Mouse (Mus musculus): Measurements from ENCODE around the gene Rap1gap. TPM values are rescaled to one million over a fixed set of nuclear protein-coding genes. Genes with fewer than 3 reads are reported as not detected.

The Rap1gap gene
- total RNA-seq, 2 experiments from 2014 or later: 8.0 to 9.4 TPM

DNA sequence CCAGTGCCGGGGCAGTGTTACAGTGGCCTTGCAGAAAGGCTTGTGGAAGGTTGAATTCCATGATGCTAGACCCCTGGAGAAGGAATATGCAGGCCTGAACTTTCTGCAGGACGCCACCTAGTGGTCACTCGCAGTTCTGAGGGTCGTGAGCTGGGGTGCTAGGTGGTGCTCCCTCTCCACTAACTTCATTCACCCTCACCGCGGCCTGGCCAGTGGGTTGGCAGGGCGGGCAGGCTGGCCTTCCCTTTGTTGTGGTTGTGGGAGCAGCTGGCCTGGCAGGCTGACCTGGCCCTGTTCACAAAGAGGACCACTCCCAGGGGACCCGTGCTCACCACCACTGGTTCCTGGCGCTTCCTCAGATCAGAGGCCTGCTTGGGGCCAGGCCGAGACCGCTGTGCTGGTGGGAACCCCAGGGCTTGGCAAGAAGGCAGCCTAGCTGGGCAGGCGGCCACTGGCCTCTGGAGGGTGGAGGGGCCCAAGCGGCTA lies 80.0 kb downstream of the Rap1gap start:
- DNase-seq: peak; percentile 52

DNA sequence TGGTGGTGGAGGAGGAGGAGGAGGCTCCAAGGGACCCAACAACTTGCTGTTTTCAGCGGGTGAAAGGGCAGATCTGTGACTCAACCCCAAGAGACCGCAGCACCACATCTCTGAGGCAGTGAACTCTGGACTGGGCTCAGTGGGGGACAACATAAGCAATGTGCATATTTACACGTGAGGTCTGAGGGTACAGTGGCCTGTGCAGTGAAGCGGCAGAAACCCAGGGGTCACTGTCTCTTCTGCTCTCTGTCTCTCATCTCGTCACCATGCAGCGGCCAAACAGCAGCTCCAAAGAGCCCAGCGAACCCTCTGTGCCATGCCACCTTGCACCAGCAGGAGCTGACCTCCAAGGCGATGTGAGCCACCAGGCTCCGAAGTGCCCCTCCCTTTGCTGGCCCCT lies 82.6 kb downstream of the Rap1gap start:
- no peak for DNase-seq

DNA sequence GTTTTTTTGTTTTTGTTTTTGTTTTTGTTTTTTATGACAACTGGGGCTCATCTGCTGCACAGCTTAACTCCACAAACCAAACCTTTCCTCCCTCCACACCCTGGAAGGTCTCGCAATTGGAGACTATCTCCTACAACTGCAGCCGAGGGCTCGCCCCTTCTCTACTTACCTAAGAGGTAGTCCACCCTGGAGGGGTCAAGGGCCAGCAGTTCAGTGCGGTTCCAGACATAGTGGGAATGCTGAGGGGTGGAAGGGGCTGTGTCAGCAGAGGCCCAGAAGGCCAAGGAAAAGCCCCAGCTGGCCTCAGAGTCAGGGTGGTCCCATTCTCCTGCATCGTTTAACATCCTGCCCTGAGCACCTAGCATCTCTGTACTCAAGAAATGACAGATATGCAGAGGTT lies 83.1 kb downstream of the Rap1gap start:
- no peak for DNase-seq

DNA sequence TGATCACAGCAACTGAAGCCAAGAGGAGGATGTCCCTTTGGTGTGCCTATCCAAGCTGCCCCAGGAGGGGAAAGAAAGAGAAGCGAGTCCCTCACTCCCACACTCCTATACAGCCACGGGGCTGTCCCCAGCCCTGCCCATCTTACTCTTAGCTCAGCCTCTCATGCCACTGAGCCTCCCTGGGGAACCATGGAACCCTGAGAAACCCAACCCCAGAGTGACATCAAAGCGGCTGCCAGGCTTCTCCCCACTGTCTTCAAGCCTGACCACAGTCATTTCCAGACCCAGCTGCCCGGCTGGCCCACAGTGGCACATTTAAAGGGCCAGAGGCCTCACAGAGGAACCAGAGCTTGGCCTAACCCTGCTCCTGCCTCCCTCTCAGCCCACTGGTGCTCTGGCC lies 84.2 kb downstream of the Rap1gap start:
- DNase-seq: no peak

- no peak for DNase-seq
Measured at GRCm38 (mm10) chr4:137749680-137750079, 85.2 kb downstream of the Rap1gap start.

GRCm38 (mm10) chr4:137750121-137750520 lies 85.6 kb downstream of the Rap1gap start:
- no peak for DNase-seq

GRCm38 (mm10) chr4:137751310-137751709 lies 86.8 kb downstream of the Rap1gap start:
- no peak for DNase-seq

DNA sequence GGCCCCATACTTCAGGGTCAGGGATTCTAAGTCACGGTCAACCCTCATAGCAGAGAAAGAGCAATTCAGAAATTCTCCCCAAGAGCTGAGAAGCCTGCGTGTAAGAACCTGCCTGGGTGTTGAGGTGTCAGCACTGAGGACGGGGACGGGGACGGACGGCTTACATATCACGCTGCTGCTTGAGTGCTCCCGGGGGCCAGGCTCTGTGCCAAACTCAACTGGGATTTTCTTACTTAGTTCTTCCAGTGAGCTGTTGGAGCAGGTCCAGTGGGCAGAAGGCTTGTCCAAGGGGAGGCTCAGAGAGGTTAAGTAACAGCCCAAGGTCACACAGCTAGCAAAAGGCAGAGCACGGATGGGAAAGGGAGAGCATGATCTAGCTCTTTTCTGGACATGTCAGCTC lies 87.2 kb downstream of the Rap1gap start:
- no peak for DNase-seq

DNA sequence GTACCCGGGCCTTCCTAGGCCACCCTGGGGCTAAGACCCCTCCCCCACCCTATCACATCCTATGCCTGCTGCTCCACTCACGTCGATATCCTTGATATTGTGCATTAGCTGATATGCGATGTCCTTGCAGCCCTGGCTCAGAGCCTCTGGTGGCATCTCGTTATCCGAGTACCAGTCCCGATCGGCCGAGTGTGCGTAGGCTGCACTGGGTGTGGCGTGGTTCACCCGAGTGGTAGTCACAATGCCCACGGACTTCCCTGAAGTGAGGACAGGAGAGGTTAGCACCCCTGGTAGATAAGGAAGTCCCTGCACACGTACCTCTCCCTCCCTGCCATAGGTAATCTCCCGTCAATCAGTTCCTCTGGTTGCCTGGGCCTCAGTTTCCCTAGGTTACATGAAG lies 87.9 kb downstream of the Rap1gap start:
- DNase-seq: no peak

GRCm38 (mm10) chr4:137753199-137753598 lies 88.7 kb downstream of the Rap1gap start:
- DNase-seq: no peak

DNA sequence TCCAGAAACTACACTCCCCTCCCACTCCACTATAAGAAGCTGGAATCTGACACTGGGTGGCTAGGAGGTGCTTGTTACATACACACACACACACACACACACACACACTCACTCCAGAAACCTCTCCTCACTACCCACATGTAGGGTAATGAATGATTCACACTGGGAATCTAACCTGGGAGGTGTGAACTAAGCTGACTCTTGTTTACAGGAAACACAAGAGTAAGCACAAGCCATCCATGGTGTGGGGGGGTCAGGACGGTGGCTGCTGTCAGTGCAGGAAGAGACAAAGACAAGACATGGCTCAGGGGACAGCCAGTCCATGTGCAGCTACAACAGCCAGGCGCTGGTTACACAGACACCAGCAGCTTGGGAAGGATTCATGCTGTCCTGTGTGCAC lies 89.9 kb downstream of the Rap1gap start:
- DNase-seq: no peak

- DNase-seq: no peak
Measured at GRCm38 (mm10) chr4:137762886-137763285, 98.4 kb downstream of the Rap1gap start.

GRCm38 (mm10) chr4:137763920-137764495 lies 99.5 kb downstream of the Rap1gap start:
- no peak for DNase-seq

- DNase-seq: no peak
Measured at GRCm38 (mm10) chr4:137764621-137765020, 100.1 kb downstream of the Rap1gap start.

- DNase-seq: no peak
Measured at GRCm38 (mm10) chr4:137765554-137765971, 101.0 kb downstream of the Rap1gap start.

- DNase-seq: no peak
Measured at GRCm38 (mm10) chr4:137766365-137766764, 101.8 kb downstream of the Rap1gap start.

DNA sequence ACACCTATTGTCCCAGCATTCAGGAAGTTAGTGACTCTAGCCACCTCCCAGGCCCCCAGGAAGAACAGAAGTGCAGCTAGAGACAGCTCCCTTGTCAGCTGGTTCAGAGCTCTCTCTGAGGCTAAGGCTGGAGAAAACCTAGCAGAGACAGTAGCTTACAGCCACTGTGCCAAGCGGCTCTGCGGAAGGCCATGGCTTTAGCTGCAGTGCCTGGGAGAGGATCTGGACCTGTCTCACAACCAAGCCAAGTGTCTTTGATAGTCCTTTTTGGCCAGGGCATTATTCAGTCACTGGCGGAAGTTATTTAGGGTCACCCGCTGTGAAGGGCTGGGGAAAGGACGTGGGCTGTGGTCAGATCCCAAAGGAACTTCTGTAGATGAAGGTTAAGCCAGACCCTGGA lies 103.9 kb downstream of the Rap1gap start:
- no peak for DNase-seq

DNA sequence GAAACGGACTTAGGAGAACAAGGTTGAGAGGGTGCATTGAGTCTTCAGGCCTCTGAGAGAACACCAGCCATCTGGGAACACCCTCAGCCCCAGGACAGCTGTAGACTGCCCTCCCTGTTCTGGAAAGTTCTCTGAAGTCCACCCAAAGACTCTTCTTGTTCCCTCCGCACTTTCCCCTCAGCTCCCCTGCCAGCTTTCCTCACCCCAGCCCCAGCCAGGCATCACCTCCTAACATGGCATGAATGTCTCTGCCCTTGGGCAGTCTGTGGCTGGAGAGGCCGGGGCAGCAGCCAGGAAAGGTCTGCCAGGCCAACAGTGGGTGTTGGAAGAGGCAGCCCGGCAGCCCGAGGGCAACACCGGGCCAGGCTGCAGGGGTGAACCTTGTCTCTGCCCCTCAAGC lies 104.3 kb downstream of the Rap1gap start:
- DNase-seq: peak; percentile 58

DNA sequence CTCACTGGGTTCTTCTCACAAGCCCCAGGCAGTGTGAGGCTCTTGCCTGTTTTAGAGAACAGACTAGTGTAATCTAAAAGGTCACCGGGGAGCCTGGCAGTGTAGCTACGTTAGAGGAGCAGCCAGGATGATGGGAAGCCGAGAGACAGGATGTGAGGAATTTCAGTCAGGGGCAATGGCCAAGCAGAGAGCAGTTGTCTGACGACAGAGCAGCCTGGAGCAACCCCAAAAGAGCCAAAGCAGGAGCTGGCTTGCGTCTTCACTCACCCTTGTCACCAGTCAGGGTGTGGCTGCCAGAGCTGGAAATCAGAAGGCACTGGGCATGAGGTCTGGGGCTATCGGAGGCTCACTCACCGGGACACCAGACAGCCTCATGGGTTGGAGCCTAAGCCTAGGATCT lies 105.1 kb downstream of the Rap1gap start:
- DNase-seq: peak; percentile 76

GRCm38 (mm10) chr4:137770901-137771612 lies 106.5 kb downstream of the Rap1gap start:
- peak; percentile 67 for DNase-seq

GRCm38 (mm10) chr4:137771749-137772148 lies 107.2 kb downstream of the Rap1gap start:
- no peak for DNase-seq

DNA sequence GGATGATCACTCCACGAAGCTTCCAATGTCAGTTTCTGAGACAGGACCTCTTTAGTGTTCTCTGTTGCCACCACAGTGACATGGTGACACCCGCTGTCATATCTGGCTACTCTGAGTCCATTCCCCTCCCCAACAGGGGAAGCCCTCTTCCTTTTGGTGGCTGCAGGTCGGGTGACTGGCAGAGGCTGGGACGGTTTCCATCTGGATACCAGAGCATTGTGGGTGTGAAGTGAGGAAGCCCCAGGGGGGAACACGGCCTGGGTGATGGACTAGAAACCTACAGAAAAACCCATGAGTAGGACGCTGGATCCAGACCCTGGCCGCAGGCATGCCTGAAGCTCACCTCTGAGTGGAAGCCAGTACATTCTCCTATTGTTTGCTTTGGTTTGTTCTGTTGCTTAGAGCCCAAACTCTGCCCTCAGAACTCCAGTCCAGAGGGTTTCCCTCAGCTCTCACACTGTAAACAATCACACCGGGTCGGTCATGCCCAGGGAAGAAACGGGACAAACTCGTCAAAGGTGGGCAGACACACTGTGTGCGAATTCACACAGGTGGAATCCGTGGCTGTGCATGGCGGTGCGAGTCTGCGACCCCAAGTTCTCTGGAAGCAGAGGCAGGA lies 108.0 kb downstream of the Rap1gap start:
- DNase-seq: no peak

DNA sequence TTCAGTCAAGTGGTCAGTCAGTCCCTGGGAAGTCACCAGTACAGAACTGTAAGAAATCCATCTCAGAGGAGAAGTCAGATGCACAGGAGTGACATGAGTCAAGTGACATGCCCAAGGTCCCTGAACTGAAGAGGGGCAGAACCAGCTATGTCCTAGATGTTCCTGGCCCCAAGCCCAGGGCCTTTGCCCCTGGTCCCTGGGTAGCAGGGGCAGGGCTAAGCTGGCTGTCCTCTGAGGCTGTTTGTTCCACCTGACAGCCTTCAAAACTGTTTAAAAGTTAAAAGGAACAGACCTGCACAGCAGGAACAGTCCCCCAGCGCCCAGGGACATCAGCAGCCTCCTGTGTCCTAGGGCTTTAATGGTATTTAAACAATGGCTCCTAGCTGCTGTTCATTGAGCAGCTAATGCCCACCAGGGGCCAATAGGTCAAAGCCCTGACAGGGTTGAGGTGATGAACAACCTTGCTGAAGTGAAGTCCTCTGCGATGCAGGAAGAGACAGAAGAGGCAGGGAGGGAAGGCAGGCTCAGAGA lies 108.9 kb downstream of the Rap1gap start:
- DNase-seq: no peak

Data from gastrocnemius, postnatal 25 days (tissue).